Mouse (Mus musculus): ENCODE results near the gene Gcnt3. TPM values are rescaled to one million over a fixed set of nuclear protein-coding genes. Genes with fewer than 3 reads are reported as not detected.
A peak's percentile ranks its signal among the peaks of the same experiment; 100 is the strongest.

Gene Gcnt3
- total RNA-seq, 1 experiment from 2014 or later, result not detected

- no peak for ATAC-seq (replicated peaks; ENCODE audit: insufficient number of reproducible peaks, low FRiP score, low TSS enrichment, poor library complexity, severe bottlenecking)
Measured at GRCm38 (mm10) chr9:70011537-70012407, 26.1 kb downstream of the Gcnt3 start.

- ATAC-seq (replicated peaks; ENCODE audit: insufficient number of reproducible peaks, low FRiP score, low TSS enrichment, poor library complexity, severe bottlenecking), result no peak
Measured at GRCm38 (mm10) chr9:70010781-70011473, 27.0 kb downstream of the Gcnt3 start.

GRCm38 (mm10) chr9:70009754-70010304 is 28.1 kb downstream of the Gcnt3 start:
- ATAC-seq (replicated peaks; ENCODE audit: insufficient number of reproducible peaks, low FRiP score, low TSS enrichment, poor library complexity, severe bottlenecking), result no peak

GRCm38 (mm10) chr9:70007506-70008248 is 30.2 kb downstream of the Gcnt3 start:
- no peak for ATAC-seq (replicated peaks; ENCODE audit: insufficient number of reproducible peaks, low FRiP score, low TSS enrichment, poor library complexity, severe bottlenecking)

- no peak for ATAC-seq (replicated peaks; ENCODE audit: insufficient number of reproducible peaks, low FRiP score, low TSS enrichment, poor library complexity, severe bottlenecking)
Measured at GRCm38 (mm10) chr9:70006984-70007383, 30.9 kb downstream of the Gcnt3 start.

- no peak for ATAC-seq (replicated peaks; ENCODE audit: insufficient number of reproducible peaks, low FRiP score, low TSS enrichment, poor library complexity, severe bottlenecking)
Measured at GRCm38 (mm10) chr9:70003516-70003915, 34.4 kb downstream of the Gcnt3 start.

GRCm38 (mm10) chr9:69999318-69999717 is 38.6 kb downstream of the Gcnt3 start:
- ATAC-seq (replicated peaks; ENCODE audit: insufficient number of reproducible peaks, low FRiP score, low TSS enrichment, poor library complexity, severe bottlenecking), result no peak

- no peak for ATAC-seq (replicated peaks; ENCODE audit: insufficient number of reproducible peaks, low FRiP score, low TSS enrichment, poor library complexity, severe bottlenecking)
Measured at GRCm38 (mm10) chr9:69994547-69994946, 43.3 kb downstream of the Gcnt3 start.

GRCm38 (mm10) chr9:69993479-69993878 is 44.4 kb downstream of the Gcnt3 start:
- ATAC-seq (replicated peaks; ENCODE audit: insufficient number of reproducible peaks, low FRiP score, low TSS enrichment, poor library complexity, severe bottlenecking), result no peak

GRCm38 (mm10) chr9:69992841-69993277 is 45.0 kb downstream of the Gcnt3 start:
- peak; percentile 40; the same call in 1 of the 2 replicates for ATAC-seq (replicated peaks; ENCODE audit: insufficient number of reproducible peaks, low FRiP score, low TSS enrichment, poor library complexity, severe bottlenecking)

- ATAC-seq (replicated peaks; ENCODE audit: insufficient number of reproducible peaks, low FRiP score, low TSS enrichment, poor library complexity, severe bottlenecking), result no peak
Measured at GRCm38 (mm10) chr9:69990346-69990745, 47.5 kb downstream of the Gcnt3 start.

GRCm38 (mm10) chr9:69989303-69990121 is 48.4 kb downstream of the Gcnt3 start, which contains the start of gene Bnip2:
Gene Bnip2, plus strand, starts transcription at chr9:69989466.
- ATAC-seq (replicated peaks; ENCODE audit: insufficient number of reproducible peaks, low FRiP score, low TSS enrichment, poor library complexity, severe bottlenecking), result peak; percentile 61

GRCm38 (mm10) chr9:69988706-69989302 is 49.1 kb downstream of the Gcnt3 start:
- ATAC-seq (replicated peaks; ENCODE audit: insufficient number of reproducible peaks, low FRiP score, low TSS enrichment, poor library complexity, severe bottlenecking), result no peak

- ATAC-seq (replicated peaks; ENCODE audit: insufficient number of reproducible peaks, low FRiP score, low TSS enrichment, poor library complexity, severe bottlenecking), result peak; percentile 72
Measured at GRCm38 (mm10) chr9:69987579-69987978, 50.3 kb downstream of the Gcnt3 start.

GRCm38 (mm10) chr9:69986571-69986970 is 51.3 kb downstream of the Gcnt3 start:
- no peak for ATAC-seq (replicated peaks; ENCODE audit: insufficient number of reproducible peaks, low FRiP score, low TSS enrichment, poor library complexity, severe bottlenecking)

GRCm38 (mm10) chr9:69986063-69986462 is 51.8 kb downstream of the Gcnt3 start:
- ATAC-seq (replicated peaks; ENCODE audit: insufficient number of reproducible peaks, low FRiP score, low TSS enrichment, poor library complexity, severe bottlenecking), result no peak

- no peak for ATAC-seq (replicated peaks; ENCODE audit: insufficient number of reproducible peaks, low FRiP score, low TSS enrichment, poor library complexity, severe bottlenecking)
Measured at GRCm38 (mm10) chr9:69985526-69985925, 52.4 kb downstream of the Gcnt3 start.
